Mouse (Mus musculus) liver, adult 2 months (tissue): ENCODE data around the gene Rabif. TPM values are rescaled to one million over a fixed set of nuclear protein-coding genes. Genes with fewer than 3 reads are reported as not detected.
A peak's percentile ranks its signal among the peaks of the same experiment; 100 is the strongest.

Experiments
- DNase-seq: peaks from one replicate; pipeline ENCODE4 v3.0.0-alpha.2; 2011; ENCODE audit warnings: low read depth, low spot score; ENCODE audit errors: extremely low read depth
- H3K27ac ChIP-seq: fragments of 200-500 bp; replicated peaks from 2 replicates; pipeline ENCODE4 v1.5.1; 2012; ENCODE audit warnings: low read depth, mild to moderate bottlenecking, control low read depth, inconsistent platforms, low read length; ENCODE audit not compliant: insufficient read depth
- H3K27me3 ChIP-seq: fragments of 200-500 bp; 2 replicates; pipeline ENCODE4 v1.6.1; 2012; ENCODE audit warnings: mild to moderate bottlenecking, moderate library complexity, low read length, inconsistent platforms; ENCODE audit not compliant: control insufficient read depth, insufficient read depth
- H3K36me3 ChIP-seq: fragments of 200-500 bp; 2 replicates; pipeline ENCODE4 v1.6.1; 2012; ENCODE audit warnings: low read length, inconsistent platforms; ENCODE audit not compliant: control insufficient read depth, insufficient read depth
- H3K4me1 ChIP-seq: fragments of 200-500 bp; 2 replicates; pipeline ENCODE4 v1.6.1; 2011; ENCODE audit warnings: low read length; ENCODE audit not compliant: control insufficient read depth, insufficient read depth
- H3K4me3 ChIP-seq: fragments of 200-500 bp; 2 replicates; pipeline ENCODE4 v1.5.1; 2011; ENCODE audit warnings: low read depth, mild to moderate bottlenecking, control low read depth, low read length, moderate library complexity; ENCODE audit not compliant: insufficient read depth
- H3K79me2 ChIP-seq: fragments of 200-500 bp; 2 replicates; pipeline ENCODE4 v1.6.1; 2012; ENCODE audit warnings: inconsistent platforms, mild to moderate bottlenecking, low read length, moderate library complexity; ENCODE audit not compliant: control insufficient read depth, insufficient read depth
- H3K9ac ChIP-seq: fragments of 200-500 bp; 2 replicates; pipeline ENCODE4 v1.6.1; 2012; ENCODE audit warnings: low read depth, mild to moderate bottlenecking, control low read depth, inconsistent platforms, low read length
- CTCF ChIP-seq: fragments of 200-500 bp; IDR thresholded peaks from 2 replicates; pipeline ENCODE4 v1.5.1; 2011; ENCODE audit warnings: low read depth, low read length, control low read depth
- POLR2A ChIP-seq: fragments of 200-500 bp; IDR thresholded peaks from 2 replicates; pipeline ENCODE4 v1.6.1; 2011; ENCODE audit warnings: low read length, control low read depth; ENCODE audit not compliant: insufficient read depth; ENCODE audit errors: extremely low read depth
- WGBS: fragments of 180-500 bp; shearing (Covaris S2); methylation state at CpG from one replicate; pipeline ENCODE4 v1.1.7; 2018; 5-methylcytosine and 5-hydroxymethylcytosine counted together
- polyA plus RNA-seq: library from polyadenylated mRNA; depleted of rRNA; stranded (reverse); fragments of >200 nt; gene quantifications from 2 replicates; pipeline ENCODE4 v1.2.3, GENCODE M21; 2012
- total RNA-seq: library from RNA; depleted of rRNA; stranded (reverse); fragments of >200 nt; gene quantifications from 2 replicates; pipeline ENCODE4 v1.2.3, GENCODE M21; 2014

The Rabif gene
- total and polyA plus RNA-seq, 2 experiments: 5.9 to 10.6 TPM

DNA sequence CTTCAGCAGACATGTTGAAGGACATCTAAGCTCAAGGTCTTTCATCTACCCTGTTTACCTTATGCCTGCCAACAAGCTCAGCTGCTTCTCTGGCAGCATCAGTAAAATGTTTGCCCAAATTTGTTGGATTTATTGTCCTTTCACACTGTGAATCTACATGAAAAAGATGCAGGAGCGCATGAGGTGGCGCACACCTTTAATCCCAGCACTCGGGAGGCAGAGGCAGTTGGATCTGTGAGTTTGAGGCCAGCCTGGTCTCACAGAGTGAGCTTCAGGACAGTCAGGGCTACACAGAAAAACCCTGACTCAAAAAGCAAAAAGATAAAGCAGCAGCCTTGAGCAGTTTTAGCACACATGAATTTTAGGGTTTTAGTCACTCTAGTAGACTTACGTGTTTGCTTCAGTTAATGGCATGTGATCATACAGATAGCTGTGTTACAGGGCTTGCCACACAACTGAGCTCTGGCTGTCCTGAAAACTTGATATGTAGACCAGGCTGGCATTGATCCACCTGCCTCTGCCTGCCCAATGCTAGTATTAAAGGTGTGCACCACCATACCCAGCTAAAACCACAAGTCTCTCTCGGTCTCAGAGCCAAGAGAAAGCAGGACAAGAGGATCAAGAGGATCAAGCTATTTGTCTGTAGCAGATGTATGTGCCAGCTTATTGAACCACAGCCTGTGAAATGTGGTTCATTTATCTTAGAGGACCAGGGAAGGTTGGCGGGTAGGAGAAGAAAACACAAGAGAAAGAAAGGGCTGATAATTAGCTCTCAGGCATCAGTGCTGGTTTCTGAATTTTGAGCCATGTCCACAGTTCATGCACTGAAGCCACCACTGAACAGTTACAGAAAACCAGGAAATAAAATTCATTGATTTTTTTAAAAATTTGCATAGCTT lies 3.3 kb upstream of the Rabif start:
- Histone ChIP-seq H3K79me2 (no peaks in the 10 kb centered on the region; the same call in 1 of the 2 replicates), H3K36me3 (peaks cover 22% of the 10 kb centered on the region), H3K27ac (no peak overlapping the region), H3K4me3 (no peak overlapping the region), H3K4me1 (peaks cover 4% of the 10 kb centered on the region; the same call in 1 of the 2 replicates), H3K9ac (no peak overlapping the region), H3K27me3 (no peaks in the 10 kb centered on the region)
- 91% methylated on average over 6 of the region's 6 CpGs for WGBS
- DNase-seq: no peak
- TF ChIP-seq CTCF: no peak
- no peak for TF ChIP-seq POLR2A

DNA sequence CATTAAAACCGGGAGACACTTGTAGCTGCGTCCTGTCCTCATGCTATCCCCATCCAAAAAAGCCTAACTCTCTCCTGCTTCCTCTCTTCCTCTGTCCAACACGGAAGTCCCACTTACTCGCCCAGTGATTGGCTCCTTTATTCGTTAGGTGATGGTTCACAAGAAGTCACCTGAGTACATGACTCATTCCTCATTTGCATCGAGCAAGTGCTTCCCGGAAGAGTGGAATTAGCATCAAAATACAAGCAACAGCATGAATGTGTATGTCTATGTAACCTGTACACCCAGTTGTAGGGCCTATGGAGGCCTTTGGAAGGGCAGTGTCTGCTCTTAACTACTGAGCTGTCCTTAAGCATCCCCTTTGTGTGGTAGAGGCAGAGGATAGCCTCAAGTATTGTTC lies 2.2 kb upstream of the Rabif start:
- peaks cover 20% of the 10 kb centered on the region for H3K36me3 ChIP-seq
- peaks cover 4% of the 10 kb centered on the region; the same call in 1 of the 2 replicates for H3K4me1 ChIP-seq
- no peak for TF ChIP-seq CTCF
- no peak for TF ChIP-seq POLR2A
- H3K4me3 ChIP-seq: no peak overlapping the region
- H3K9ac ChIP-seq: no peak overlapping the region
- peaks cover 3% of the 10 kb centered on the region; the same call in 1 of the 2 replicates for H3K79me2 ChIP-seq
- WGBS: 83% methylated on average over 7 of the region's 7 CpGs
- no peak overlapping the region for H3K27ac ChIP-seq
- DNase-seq: no peak
- H3K27me3 ChIP-seq: no peaks in the 10 kb centered on the region

DNA sequence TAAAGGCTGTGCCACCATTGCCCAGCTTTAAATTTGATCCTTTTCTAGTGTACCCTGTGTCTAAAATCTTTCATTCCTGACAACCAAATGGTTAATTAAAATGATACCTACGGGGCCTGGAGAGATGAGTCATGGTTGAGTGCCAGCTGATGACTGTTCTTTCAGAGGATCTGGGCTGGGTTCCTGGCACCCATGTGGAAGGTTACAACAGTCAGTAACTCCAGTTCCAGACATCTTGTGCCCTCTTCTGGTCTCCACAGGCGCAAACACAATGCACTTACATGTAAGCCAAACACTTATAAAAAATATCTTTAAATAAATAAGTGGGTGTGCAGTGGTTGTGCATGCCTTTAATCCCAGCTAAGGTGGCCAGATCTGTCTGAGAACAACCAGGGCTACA lies 952 bp upstream of the Rabif start:
- peak; percentile 8 for DNase-seq
- TF ChIP-seq CTCF: no peak
- TF ChIP-seq POLR2A: no peak
- no peaks in the 10 kb centered on the region for H3K27me3 ChIP-seq
- H3K36me3 ChIP-seq: peaks cover 13% of the 10 kb centered on the region
- 64% methylated on average over 2 of the region's 2 CpGs for WGBS
- H3K27ac ChIP-seq: no peak overlapping the region
- H3K9ac ChIP-seq: no peak overlapping the region
- H3K4me3 ChIP-seq: no peak overlapping the region
- H3K79me2 ChIP-seq: peaks cover 10% of the 10 kb centered on the region; the same call in 1 of the 2 replicates
- peaks cover 4% of the 10 kb centered on the region; the same call in 1 of the 2 replicates for H3K4me1 ChIP-seq

DNA sequence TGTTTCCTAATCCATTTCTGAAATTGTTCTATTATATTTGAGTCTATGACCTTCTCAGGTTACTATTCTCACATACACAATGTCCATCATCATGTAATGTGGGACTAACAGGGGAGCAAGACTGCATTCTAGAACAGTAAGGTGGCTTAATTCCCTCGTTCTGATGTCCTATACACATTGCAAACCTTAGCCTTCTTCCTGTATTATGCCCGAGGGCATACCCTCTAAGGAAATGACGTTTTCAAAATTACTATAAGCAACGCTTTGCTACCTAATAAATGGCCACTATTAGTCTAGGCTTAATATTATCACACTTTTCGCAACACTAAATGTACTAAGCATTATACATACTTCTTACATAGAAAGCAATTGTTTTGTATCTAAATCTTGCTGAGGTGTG lies 492 bp upstream of the Rabif start:
- Histone ChIP-seq H3K79me2 (peaks cover 13% of the 10 kb centered on the region; the same call in 1 of the 2 replicates), H3K27ac (peak overlapping the region; percentile 47), H3K9ac (peak overlapping the region; percentile 76), H3K4me3 (peak overlapping the region; percentile 80), H3K36me3 (peaks cover 10% of the 10 kb centered on the region), H3K4me1 (peaks cover 4% of the 10 kb centered on the region; the same call in 1 of the 2 replicates), H3K27me3 (no peaks in the 10 kb centered on the region)
- WGBS: 11% methylated on average over 5 of the region's 5 CpGs
- no peak for TF ChIP-seq POLR2A
- no peak for TF ChIP-seq CTCF
- no peak for DNase-seq

DNA sequence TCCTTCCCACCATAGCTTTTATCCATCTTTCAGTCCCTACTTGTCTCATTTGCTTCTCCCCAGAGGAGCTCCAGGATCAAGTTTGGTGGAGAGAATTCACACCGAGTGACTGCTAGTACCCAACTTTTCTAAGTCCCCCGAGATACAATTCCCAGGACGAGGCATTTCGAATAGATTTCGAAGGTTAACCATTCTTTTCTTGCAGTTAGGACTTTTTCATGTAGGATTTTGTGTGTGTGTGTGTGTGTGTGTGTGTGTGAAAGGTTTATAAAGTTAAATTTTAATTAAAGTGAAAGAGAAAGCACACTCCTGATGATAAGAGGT lies 730 bp downstream of the Rabif start:
- DNase-seq: no peak
- Histone ChIP-seq H3K79me2 (peaks cover 13% of the 10 kb centered on the region; the same call in 1 of the 2 replicates), H3K4me3 (peak overlapping the region; percentile 80), H3K36me3 (no peaks in the 10 kb centered on the region), H3K9ac (peak overlapping the region; percentile 79), H3K27ac (peak overlapping the region; percentile 81), H3K27me3 (no peaks in the 10 kb centered on the region), H3K4me1 (peaks cover 4% of the 10 kb centered on the region; the same call in 1 of the 2 replicates)
- TF ChIP-seq POLR2A: no peak
- TF ChIP-seq CTCF: no peak
- WGBS: 6% methylated on average over 5 of the region's 5 CpGs

DNA sequence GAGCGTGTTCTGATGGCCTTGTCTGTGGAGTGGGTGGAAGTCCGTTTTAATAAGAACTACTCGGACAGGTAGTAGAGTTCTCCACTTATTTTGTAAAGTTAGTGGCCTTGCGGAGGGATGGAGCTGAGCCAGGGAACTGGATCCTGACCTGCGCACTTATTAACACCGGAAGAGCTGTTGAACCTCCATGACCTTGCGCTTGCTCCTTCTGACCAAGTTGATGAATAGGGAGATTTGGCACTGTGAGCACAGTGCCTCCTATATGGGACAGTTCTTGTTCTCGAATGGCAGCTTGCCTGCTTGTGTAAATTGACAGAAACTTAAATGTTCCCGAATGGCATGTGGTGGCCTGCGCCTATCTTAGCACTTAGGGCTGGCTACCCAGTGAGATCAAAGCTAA lies 1.5 kb downstream of the Rabif start:
- H3K27ac ChIP-seq: peak overlapping the region; percentile 17
- peak overlapping the region; percentile 16; the same call in 1 of the 2 replicates for H3K4me3 ChIP-seq
- H3K36me3 ChIP-seq: no peaks in the 10 kb centered on the region
- peaks cover 4% of the 10 kb centered on the region; the same call in 1 of the 2 replicates for H3K4me1 ChIP-seq
- 18% methylated on average over 10 of the region's 10 CpGs for WGBS
- H3K27me3 ChIP-seq: no peaks in the 10 kb centered on the region
- peaks cover 13% of the 10 kb centered on the region; the same call in 1 of the 2 replicates for H3K79me2 ChIP-seq
- TF ChIP-seq POLR2A (no peak), CTCF (no peak)
- DNase-seq: peak; percentile 79
- H3K9ac ChIP-seq: no peak overlapping the region
